In the genomic region with DNA sequence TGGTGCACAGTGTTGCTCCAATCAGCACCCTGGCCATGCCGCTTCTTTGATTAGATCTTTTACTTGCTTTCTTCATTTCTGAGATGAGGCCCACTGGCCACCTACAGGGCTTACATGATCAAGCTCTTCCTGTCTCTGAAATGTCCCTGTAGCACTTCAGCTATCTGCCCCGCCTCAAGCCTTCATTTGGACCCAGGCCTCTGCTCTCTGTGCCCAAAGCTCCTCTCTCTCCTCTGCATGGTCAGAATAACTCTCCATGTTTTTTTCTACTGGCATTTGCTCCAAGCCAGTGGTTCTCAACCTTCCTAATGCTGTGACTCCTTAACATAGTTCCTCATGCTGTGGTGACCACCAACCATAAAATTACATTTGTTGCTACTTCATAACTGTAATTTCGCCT, we compare ENCODE assay signal across 37 mouse cellular contexts. TPM values are rescaled to one million over a fixed set of nuclear protein-coding genes. Genes with fewer than 3 reads are reported as not detected.
"Had no signal": no experiment of that assay in that cellular context is flagged by ENCODE, and none has a peak within 500 bp of the region (broad histone marks: within the 10 kb centered on the region; RNA-seq: fewer than 3 reads in every experiment).

No protein-coding gene starts in this region.

- H3K27me3 ChIP-seq: limb, embryonic 13.5 days; limb, embryonic 15.5 days; liver, embryonic 13.5 days; lung, embryonic 15.5 days; midbrain, embryonic 15.5 days; neural tube, embryonic 12.5 days had no signal

- H3K27ac ChIP-seq: limb, embryonic 10.5 days; limb, embryonic 12.5 days; limb, embryonic 13.5 days; limb, embryonic 15.5 days; liver, embryonic 12.5 days; liver, embryonic 13.5 days; liver, embryonic 14.5 days; liver, embryonic 15.5 days; lung, embryonic 15.5 days; macrophage; midbrain, embryonic 10.5 days; midbrain, embryonic 12.5 days; midbrain, embryonic 13.5 days; midbrain, embryonic 15.5 days; neural tube, embryonic 12.5 days had no signal

- H3K4me1 ChIP-seq: limb, embryonic 15.5 days; liver, embryonic 12.5 days; liver, embryonic 13.5 days; liver, embryonic 15.5 days; lung, embryonic 15.5 days; megakaryocyte, embryonic 14.5 days; neural tube, embryonic 12.5 days had no signal

- H3K36me3 ChIP-seq: limb, embryonic 10.5 days; limb, embryonic 12.5 days; limb, embryonic 13.5 days; limb, embryonic 15.5 days; liver, embryonic 12.5 days; liver, embryonic 13.5 days; liver, embryonic 15.5 days; lung, embryonic 15.5 days; midbrain, embryonic 10.5 days; midbrain, embryonic 12.5 days; midbrain, embryonic 13.5 days; midbrain, embryonic 15.5 days; neural tube, embryonic 12.5 days had no signal

- H3K9me3 ChIP-seq: limb, embryonic 10.5 days; limb, embryonic 12.5 days; limb, embryonic 13.5 days; limb, embryonic 15.5 days; liver, embryonic 12.5 days; liver, embryonic 13.5 days; liver, embryonic 15.5 days; lung, embryonic 15.5 days; megakaryocyte, embryonic 14.5 days; midbrain, embryonic 10.5 days; midbrain, embryonic 12.5 days; midbrain, embryonic 13.5 days; midbrain, embryonic 15.5 days; neural tube, embryonic 12.5 days had no signal

- H3K4me3 ChIP-seq: limb, embryonic 10.5 days; limb, embryonic 12.5 days; limb, embryonic 13.5 days; limb, embryonic 15.5 days; liver, embryonic 12.5 days; liver, embryonic 13.5 days; liver, embryonic 15.5 days; lung, embryonic 15.5 days; megakaryocyte, embryonic 14.5 days; midbrain, embryonic 10.5 days; midbrain, embryonic 12.5 days; midbrain, embryonic 13.5 days; midbrain, embryonic 15.5 days; myocyte; neural tube, embryonic 12.5 days had no signal

- DNase-seq: left cerebral cortex, postnatal 4 days; liver; liver, embryonic 13.5 days; liver, postnatal 0 days; lung, adult 18-20 months; lung, adult 2 months; lung, embryonic 14.5 days; lung, postnatal 10 days; lung, postnatal 14 days; lung, postnatal 36 days; lung, postnatal 4 days; midbrain, embryonic 14.5 days had no signal

RNA-seq across cellular contexts. Expression of a gene that starts 19.4 kb away (rescaled TPM):
- total RNA-seq: liver, adult 2 months; megakaryocyte progenitor cell, adult 5-6 weeks; megakaryocyte, adult 5-6 weeks; megakaryocyte-erythroid progenitor cell, adult 5-6 weeks; monocyte, adult 5-6 weeks had no signal
- polyA plus RNA-seq: limb, embryonic 10.5 days; limb, embryonic 11.5 days; liver, adult 2 months; liver, embryonic 13.5 days; liver, embryonic 16.5 days; liver, postnatal 0 days; lung, adult 2 months; lung, embryonic 14.5 days; lung, embryonic 16.5 days; lung, postnatal 0 days; macrophage; myocyte had no signal
